Mouse (Mus musculus) forebrain, embryonic 16.5 days (tissue): Measurements from ENCODE around the gene Stk39. TPM values are rescaled to one million over a fixed set of nuclear protein-coding genes. Genes with fewer than 3 reads are reported as not detected.

ENCODE experiments used
- ATAC-seq: fragments of 200-750 bp; cut with Nextera tagmentation; 2 replicates; pipeline ENCODE4 v1.8.0; 2017; ENCODE audit warnings: mild to moderate bottlenecking, moderate library complexity
- H3K27ac ChIP-seq: fragments of 300-500 bp; sonication (generic); 2 replicates; pipeline ENCODE4 v1.5.1; 2014; ENCODE audit warnings: low read length, control low read depth
- H3K27me3 ChIP-seq: fragments of 300-500 bp; sonication (generic); replicated peaks from 2 replicates; pipeline ENCODE4 v1.6.1; 2014; ENCODE audit warnings: low read length; ENCODE audit not compliant: control insufficient read depth, insufficient read depth
- H3K36me3 ChIP-seq: fragments of 300-500 bp; sonication (generic); 2 replicates; pipeline ENCODE4 v1.6.1; 2014; ENCODE audit not compliant: control insufficient read depth, insufficient read depth
- H3K4me1 ChIP-seq: fragments of 300-500 bp; sonication (generic); replicated peaks from 2 replicates; pipeline ENCODE4 v1.6.1; 2014; ENCODE audit warnings: low read length; ENCODE audit not compliant: control insufficient read depth, insufficient read depth
- H3K4me2 ChIP-seq: fragments of 300-500 bp; sonication (generic); 2 replicates; pipeline ENCODE4 v1.6.1; 2014; ENCODE audit warnings: mild to moderate bottlenecking, low read length, control low read depth
- H3K4me3 ChIP-seq: fragments of 300-500 bp; sonication (generic); replicated peaks from 2 replicates; pipeline ENCODE4 v1.5.1; 2014; ENCODE audit warnings: mild to moderate bottlenecking, low read length, control low read depth
- H3K9ac ChIP-seq: fragments of 300-500 bp; sonication (generic); replicated peaks from 2 replicates; pipeline ENCODE4 v1.6.1; 2014; ENCODE audit warnings: low read depth, low read length, control low read depth
- H3K9me3 ChIP-seq: fragments of 300-500 bp; sonication (generic); 2 replicates; pipeline ENCODE4 v1.6.1; 2016; ENCODE audit warnings: low read length; ENCODE audit not compliant: control insufficient read depth
- WGBS: fragments of 180-500 bp; shearing (Covaris S2); extraction: QIAGEN DNeasy Blood & Tissue Kit; methylation state at CpG from one replicate; pipeline ENCODE4 v1.1.7; 2014; 5-methylcytosine and 5-hydroxymethylcytosine counted together
- polyA plus RNA-seq: library from polyadenylated mRNA; unstranded; fragments of >200 nt; fragmentation: Nextera tagmentation; extraction: Ambion mirVana; gene quantifications from 2 replicates; pipeline ENCODE4 v1.2.1, GENCODE M21; 2015

Stk39 gene
- polyA plus RNA-seq, 1 experiment from 2014 or later = 18.3 TPM

- 58% methylated on average over 5 of the region's 5 CpGs for WGBS
- ATAC-seq = no peak
- H3K27ac ChIP-seq = no peak overlapping the region
- H3K9me3 ChIP-seq = no peaks in the 10 kb centered on the region
- H3K27me3 ChIP-seq = no peaks in the 10 kb centered on the region
- H3K4me1 ChIP-seq = peaks cover 18% of the 10 kb centered on the region
- H3K36me3 ChIP-seq = no peaks in the 10 kb centered on the region
- H3K4me3 ChIP-seq = no peak overlapping the region
- H3K9ac ChIP-seq = no peak overlapping the region
- no peak overlapping the region for H3K4me2 ChIP-seq
Measured at GRCm38 (mm10) chr2:68442113-68442717, 29.9 kb downstream of the Stk39 start.

GRCm38 (mm10) chr2:68439614-68440013 lies 32.5 kb downstream of the Stk39 start:
- Histone ChIP-seq H3K9me3 (no peaks in the 10 kb centered on the region), H3K4me2 (no peak overlapping the region), H3K36me3 (no peaks in the 10 kb centered on the region), H3K4me1 (peaks cover 29% of the 10 kb centered on the region), H3K27ac (no peak overlapping the region), H3K9ac (no peak overlapping the region), H3K27me3 (no peaks in the 10 kb centered on the region), H3K4me3 (no peak overlapping the region)
- no peak for ATAC-seq
- 88% methylated on average over 9 of the region's 9 CpGs for WGBS

GRCm38 (mm10) chr2:68437920-68438319 lies 34.1 kb downstream of the Stk39 start:
- no peaks in the 10 kb centered on the region for H3K36me3 ChIP-seq
- H3K9ac ChIP-seq = no peak overlapping the region
- no peak overlapping the region for H3K4me3 ChIP-seq
- no peak overlapping the region for H3K27ac ChIP-seq
- ATAC-seq = no peak
- H3K9me3 ChIP-seq = no peaks in the 10 kb centered on the region
- peaks cover 31% of the 10 kb centered on the region for H3K4me1 ChIP-seq
- H3K27me3 ChIP-seq = no peaks in the 10 kb centered on the region
- WGBS = 67% methylated on average over 5 of the region's 5 CpGs
- H3K4me2 ChIP-seq = no peak overlapping the region

GRCm38 (mm10) chr2:68437216-68437615 lies 34.9 kb downstream of the Stk39 start:
- no peak overlapping the region for H3K4me3 ChIP-seq
- H3K4me1 ChIP-seq = peaks cover 28% of the 10 kb centered on the region
- H3K36me3 ChIP-seq = no peaks in the 10 kb centered on the region
- H3K27me3 ChIP-seq = no peaks in the 10 kb centered on the region
- no peak overlapping the region for H3K27ac ChIP-seq
- 94% methylated on average over 7 of the region's 7 CpGs for WGBS
- no peaks in the 10 kb centered on the region for H3K9me3 ChIP-seq
- ATAC-seq = no peak
- H3K4me2 ChIP-seq = no peak overlapping the region
- H3K9ac ChIP-seq = no peak overlapping the region

- Histone ChIP-seq H3K9ac (no peak overlapping the region), H3K27me3 (no peaks in the 10 kb centered on the region), H3K27ac (no peak overlapping the region), H3K9me3 (no peaks in the 10 kb centered on the region), H3K4me1 (peaks cover 21% of the 10 kb centered on the region), H3K36me3 (no peaks in the 10 kb centered on the region), H3K4me3 (no peak overlapping the region), H3K4me2 (no peak overlapping the region)
- 45% methylated on average over 10 of the region's 10 CpGs for WGBS
- no peak for ATAC-seq
Measured at GRCm38 (mm10) chr2:68436305-68436704, 35.8 kb downstream of the Stk39 start.

- H3K9ac ChIP-seq = no peak overlapping the region
- no peak overlapping the region for H3K4me2 ChIP-seq
- 22% methylated on average over 15 of the region's 15 CpGs for WGBS
- ATAC-seq = peak; percentile 39
- no peaks in the 10 kb centered on the region for H3K27me3 ChIP-seq
- no peak overlapping the region for H3K4me3 ChIP-seq
- no peaks in the 10 kb centered on the region for H3K36me3 ChIP-seq
- H3K4me1 ChIP-seq = peaks cover 15% of the 10 kb centered on the region
- H3K27ac ChIP-seq = no peak overlapping the region
- no peaks in the 10 kb centered on the region for H3K9me3 ChIP-seq
Measured at GRCm38 (mm10) chr2:68435494-68436255, 36.4 kb downstream of the Stk39 start.

- H3K4me1 ChIP-seq = peaks cover 14% of the 10 kb centered on the region
- H3K9ac ChIP-seq = no peak overlapping the region
- H3K27ac ChIP-seq = no peak overlapping the region
- no peaks in the 10 kb centered on the region for H3K27me3 ChIP-seq
- ATAC-seq = no peak
- no peaks in the 10 kb centered on the region for H3K36me3 ChIP-seq
- no peak overlapping the region for H3K4me2 ChIP-seq
- no peaks in the 10 kb centered on the region for H3K9me3 ChIP-seq
- 9% methylated on average over 4 of the region's 4 CpGs for WGBS
- H3K4me3 ChIP-seq = no peak overlapping the region
Measured at GRCm38 (mm10) chr2:68434997-68435396, 37.1 kb downstream of the Stk39 start.

GRCm38 (mm10) chr2:68434576-68434975 lies 37.5 kb downstream of the Stk39 start:
- WGBS = 22% methylated on average over 5 of the region's 5 CpGs
- Histone ChIP-seq H3K36me3 (no peaks in the 10 kb centered on the region), H3K27ac (no peak overlapping the region), H3K9ac (no peak overlapping the region), H3K4me1 (peaks cover 14% of the 10 kb centered on the region), H3K27me3 (no peaks in the 10 kb centered on the region), H3K4me3 (no peak overlapping the region), H3K4me2 (no peak overlapping the region), H3K9me3 (no peaks in the 10 kb centered on the region)
- ATAC-seq = no peak

GRCm38 (mm10) chr2:68433736-68434312 lies 38.2 kb downstream of the Stk39 start:
- Histone ChIP-seq H3K4me3 (no peak overlapping the region), H3K9ac (no peak overlapping the region), H3K27ac (no peak overlapping the region), H3K9me3 (no peaks in the 10 kb centered on the region), H3K36me3 (no peaks in the 10 kb centered on the region), H3K4me1 (peaks cover 14% of the 10 kb centered on the region), H3K27me3 (no peaks in the 10 kb centered on the region), H3K4me2 (no peak overlapping the region)
- WGBS = 85% methylated on average over 9 of the region's 9 CpGs
- ATAC-seq = peak; percentile 26; the same call in 1 of the 2 replicates
